Mouse (Mus musculus) myocyte (in vitro differentiated cells): ENCODE results near the gene Ubtd1.
A peak's percentile ranks its signal among the peaks of the same experiment; 100 is the strongest.

Experiments
- CEBPB ChIP-seq: IDR thresholded peaks from 2 replicates; pipeline ENCODE4 v1.6.1; 2011; ENCODE audit warnings: mild to moderate bottlenecking, moderate library complexity; ENCODE audit not compliant: poor library complexity, insufficient read depth, severe bottlenecking
- E2F4 ChIP-seq: IDR thresholded peaks from one replicate; pipeline ENCODE4 v1.6.1; 2011; ENCODE audit warnings: mild to moderate bottlenecking, control low read depth, moderate library complexity; ENCODE audit not compliant: insufficient read depth
- MAX ChIP-seq: IDR thresholded peaks from one replicate; pipeline ENCODE4 v1.6.1; 2011; ENCODE audit warnings: low read depth, mild to moderate bottlenecking, control low read depth
- MYOD1 ChIP-seq, 3 experiments: IDR thresholded peaks; one replicate each; pipeline ENCODE4 v1.6.1; 2011; ENCODE audit warnings: control low read depth in 2 of 3, low read depth in 2 of 3, mild to moderate bottlenecking in 2 of 3, moderate library complexity in 1 of 3; ENCODE audit not compliant: insufficient read length in 2 of 3, control insufficient read depth in 1 of 3
- POLR2A ChIP-seq: IDR thresholded peaks from one replicate; pipeline ENCODE4 v1.6.1; 2011; ENCODE audit warnings: low read depth, mild to moderate bottlenecking, control low read depth, moderate library complexity; ENCODE audit not compliant: insufficient read length
- POLR2AphosphoS2 ChIP-seq: IDR thresholded peaks from one replicate; pipeline ENCODE4 v1.6.1; 2011; ENCODE audit warnings: low read depth, control low read depth; ENCODE audit not compliant: insufficient read length
- REST ChIP-seq: IDR thresholded peaks from one replicate; pipeline ENCODE4 v1.6.1; 2011; ENCODE audit warnings: mild to moderate bottlenecking, control low read depth, moderate library complexity; ENCODE audit not compliant: insufficient read depth, insufficient read length
- SRF ChIP-seq: IDR thresholded peaks from one replicate; pipeline ENCODE4 v1.6.1; 2011; ENCODE audit warnings: low read depth; ENCODE audit not compliant: control insufficient read depth, insufficient read length
- USF1 ChIP-seq: IDR thresholded peaks from one replicate; pipeline ENCODE4 v1.6.1; 2011; ENCODE audit warnings: low read depth, mild to moderate bottlenecking, control low read depth, moderate library complexity

DNA sequence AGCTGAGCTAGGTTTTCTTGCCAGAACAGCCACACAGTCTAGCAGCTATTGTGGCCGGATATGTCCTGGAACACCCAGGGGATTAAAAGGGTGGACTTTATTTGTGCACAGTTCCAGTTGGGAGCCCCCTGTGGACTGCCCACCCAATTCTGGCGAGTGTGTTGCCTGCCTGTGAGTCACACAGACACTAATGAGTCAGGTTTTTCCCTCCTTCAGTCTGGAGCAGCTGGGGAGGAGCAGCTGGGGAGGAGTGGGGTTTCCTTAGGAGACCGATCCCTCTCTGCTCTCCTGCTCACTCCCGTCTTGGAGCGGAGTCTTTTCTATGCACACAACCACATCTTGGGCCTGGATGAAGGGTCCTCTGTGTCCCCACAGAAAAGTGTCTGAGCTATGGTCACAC lies 35.3 kb downstream of the Ubtd1 start:
- TF ChIP-seq POLR2A (peak; percentile 52), MAX (no peak), SRF (peak; percentile 29), E2F4 (no peak), CEBPB (0 out of 2 replicates have a peak, but pooled peaks have one; percentile 8), POLR2AphosphoS2 (peak; percentile 36), USF1 (no peak), MYOD1 (IDR thresholded peaks at IDR 0.05; ENCODE audit: control insufficient read depth in 1 of 3, insufficient read length in 2 of 3, low read depth in 2 of 3) (peak; percentile 56 to 94 (median 89)), REST (no peak)
